Mouse (Mus musculus) erythroblast, embryonic 14.5 days (primary cell): Measurements from ENCODE around the gene Bbx.

Experiments used
- GATA1 ChIP-seq: IDR thresholded peaks from 2 replicates; pipeline ENCODE4 v1.6.1; 2012; ENCODE audit warnings: low read length, inconsistent platforms, mixed read lengths
- TAL1 ChIP-seq: IDR thresholded peaks from 3 replicates; pipeline ENCODE4 v1.6.1; 2012; ENCODE audit warnings: low read length, inconsistent platforms, mixed read lengths

DNA sequence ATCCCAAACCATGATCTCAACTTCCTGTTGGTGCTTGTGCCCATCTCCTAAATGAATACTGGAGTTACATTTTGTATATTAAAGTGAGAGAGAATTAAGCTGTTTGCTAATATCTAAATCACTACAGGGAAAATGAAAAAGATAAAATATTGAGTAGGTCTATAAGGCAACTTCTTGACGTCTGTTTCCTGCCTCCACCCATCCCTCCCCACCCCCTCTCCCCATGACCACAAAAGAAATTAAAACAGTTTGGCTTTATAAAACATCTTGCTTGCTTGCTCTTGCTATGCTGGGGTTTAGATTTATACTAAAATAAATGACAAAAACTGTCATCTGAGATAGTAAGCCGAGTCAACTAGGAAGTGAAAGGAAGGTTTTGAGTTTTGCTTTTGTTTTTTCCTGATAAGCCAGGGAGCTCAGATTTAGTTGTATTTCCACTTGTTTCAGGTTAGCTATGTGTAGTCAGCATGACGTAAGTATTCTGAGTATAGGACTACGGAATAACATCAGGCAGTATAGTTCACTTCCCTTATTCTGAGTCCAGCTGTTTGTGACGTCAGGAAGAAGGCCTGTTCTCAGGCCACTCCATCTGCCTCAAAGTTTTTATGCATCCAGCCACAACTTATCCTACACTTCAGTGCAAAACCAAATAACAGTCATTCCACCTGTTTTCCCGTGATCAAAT lies 36.1 kb downstream of the Bbx start:
- TF ChIP-seq GATA1 (no peak), TAL1 (no peak)
